Mouse (Mus musculus) myocyte (in vitro differentiated cells): Measurements from ENCODE around the gene Efcab5. TPM values are rescaled to one million over a fixed set of nuclear protein-coding genes. Genes with fewer than 3 reads are reported as not detected.

Experiments used
- H3K27me3 ChIP-seq: one replicate; pipeline ENCODE4 v1.6.1; 2011; ENCODE audit not compliant: control insufficient read depth, insufficient read depth, insufficient read length
- H3K36me3 ChIP-seq: one replicate; pipeline ENCODE4 v1.6.1; 2011; ENCODE audit not compliant: control insufficient read depth, insufficient read depth
- H3K4me2 ChIP-seq: one replicate; pipeline ENCODE4 v1.6.1; 2011; ENCODE audit warnings: low read depth, control low read depth
- H3K4me3 ChIP-seq: one replicate; pipeline ENCODE4 v1.5.1; 2011; ENCODE audit warnings: mild to moderate bottlenecking, control low read depth, moderate library complexity
- H3K79me2 ChIP-seq: one replicate; pipeline ENCODE4 v1.6.1; 2011; ENCODE audit not compliant: control insufficient read depth, insufficient read depth
- H3ac ChIP-seq: one replicate; pipeline ENCODE4 v1.6.1; 2011; ENCODE audit not compliant: control insufficient read depth, insufficient read length
- CEBPB ChIP-seq: IDR thresholded peaks from 2 replicates; pipeline ENCODE4 v1.6.1; 2011; ENCODE audit warnings: mild to moderate bottlenecking, moderate library complexity; ENCODE audit not compliant: poor library complexity, insufficient read depth, severe bottlenecking
- E2F4 ChIP-seq: IDR thresholded peaks from one replicate; pipeline ENCODE4 v1.6.1; 2011; ENCODE audit warnings: mild to moderate bottlenecking, control low read depth, moderate library complexity; ENCODE audit not compliant: insufficient read depth
- MAX ChIP-seq: IDR thresholded peaks from one replicate; pipeline ENCODE4 v1.6.1; 2011; ENCODE audit warnings: low read depth, mild to moderate bottlenecking, control low read depth
- MYOD1 ChIP-seq, 3 experiments: IDR thresholded peaks; one replicate each; pipeline ENCODE4 v1.6.1; 2011; ENCODE audit warnings: control low read depth in 2 of 3, low read depth in 2 of 3, mild to moderate bottlenecking in 2 of 3, moderate library complexity in 1 of 3; ENCODE audit not compliant: insufficient read length in 2 of 3, control insufficient read depth in 1 of 3
- MYOG ChIP-seq, 3 experiments: IDR thresholded peaks; one replicate each; pipeline ENCODE4 v1.6.1; 2011; ENCODE audit warnings: control low read depth in 2 of 3, low read depth in 2 of 3, mild to moderate bottlenecking in 2 of 3; ENCODE audit not compliant: insufficient read length in 2 of 3, control insufficient read depth in 1 of 3, insufficient read depth in 1 of 3
- POLR2A ChIP-seq: IDR thresholded peaks from one replicate; pipeline ENCODE4 v1.6.1; 2011; ENCODE audit warnings: low read depth, mild to moderate bottlenecking, control low read depth, moderate library complexity; ENCODE audit not compliant: insufficient read length
- POLR2AphosphoS2 ChIP-seq: IDR thresholded peaks from one replicate; pipeline ENCODE4 v1.6.1; 2011; ENCODE audit warnings: low read depth, control low read depth; ENCODE audit not compliant: insufficient read length
- REST ChIP-seq: IDR thresholded peaks from one replicate; pipeline ENCODE4 v1.6.1; 2011; ENCODE audit warnings: mild to moderate bottlenecking, control low read depth, moderate library complexity; ENCODE audit not compliant: insufficient read depth, insufficient read length
- SRF ChIP-seq: IDR thresholded peaks from one replicate; pipeline ENCODE4 v1.6.1; 2011; ENCODE audit warnings: low read depth; ENCODE audit not compliant: control insufficient read depth, insufficient read length
- TCF12 ChIP-seq: IDR thresholded peaks from one replicate; pipeline ENCODE4 v1.6.1; 2011; ENCODE audit warnings: mild to moderate bottlenecking, control low read depth; ENCODE audit not compliant: poor library complexity, insufficient read depth, severe bottlenecking
- TCF3 ChIP-seq: IDR thresholded peaks from one replicate; pipeline ENCODE4 v1.6.1; 2011; ENCODE audit warnings: low read depth, control low read depth; ENCODE audit not compliant: insufficient read length
- USF1 ChIP-seq: IDR thresholded peaks from one replicate; pipeline ENCODE4 v1.6.1; 2011; ENCODE audit warnings: low read depth, mild to moderate bottlenecking, control low read depth, moderate library complexity
- polyA plus RNA-seq: library from polyadenylated mRNA; unstranded; fragments of >200 nt; fragmentation: generic; extraction: Trizol; gene quantifications from one replicate; pipeline ENCODE4 v1.2.1, GENCODE M21; 2012; ENCODE audit warnings: missing spikeins

Gene Efcab5
- polyA plus RNA-seq, 1 experiment = 0.04 TPM

DNA sequence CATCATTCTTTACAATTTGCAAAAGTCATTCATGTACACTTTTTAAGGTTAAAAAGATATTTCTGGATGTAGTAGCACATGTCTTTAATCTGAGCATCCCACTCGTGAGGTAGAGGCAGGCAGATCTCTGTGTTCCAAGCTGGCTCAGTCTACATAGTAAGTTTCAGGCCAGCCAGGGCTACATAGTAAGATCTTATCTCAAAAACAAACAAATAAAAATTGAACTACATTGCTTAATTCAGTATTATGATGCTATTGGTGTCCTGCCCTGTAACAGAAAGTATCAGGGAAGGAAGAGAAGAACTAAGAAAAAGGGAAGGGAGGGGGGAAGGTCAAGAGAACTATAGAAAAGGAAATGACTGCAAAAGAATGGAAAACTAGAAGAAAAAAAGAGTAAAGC is 6.0 kb upstream of the Efcab5 start:
- no peak overlapping the region for H3ac ChIP-seq
- H3K36me3 ChIP-seq = no peaks in the 10 kb centered on the region
- H3K79me2 ChIP-seq = no peaks in the 10 kb centered on the region
- no peaks in the 10 kb centered on the region for H3K27me3 ChIP-seq
- TF ChIP-seq POLR2AphosphoS2 (no peak), MYOD1 (IDR thresholded peaks at IDR 0.05; ENCODE audit: control insufficient read depth in 1 of 3, insufficient read length in 2 of 3, low read depth in 2 of 3) (no peak), MAX (no peak), TCF12 (no peak), REST (no peak), SRF (no peak), USF1 (no peak), TCF3 (no peak), MYOG (IDR thresholded peaks at IDR 0.05; ENCODE audit: control insufficient read depth in 1 of 3, insufficient read depth in 1 of 3, insufficient read length in 2 of 3, low read depth in 2 of 3) (no peak), CEBPB (no peak), POLR2A (no peak)
- H3K4me3 ChIP-seq = no peak overlapping the region
- no peak overlapping the region for H3K4me2 ChIP-seq

DNA sequence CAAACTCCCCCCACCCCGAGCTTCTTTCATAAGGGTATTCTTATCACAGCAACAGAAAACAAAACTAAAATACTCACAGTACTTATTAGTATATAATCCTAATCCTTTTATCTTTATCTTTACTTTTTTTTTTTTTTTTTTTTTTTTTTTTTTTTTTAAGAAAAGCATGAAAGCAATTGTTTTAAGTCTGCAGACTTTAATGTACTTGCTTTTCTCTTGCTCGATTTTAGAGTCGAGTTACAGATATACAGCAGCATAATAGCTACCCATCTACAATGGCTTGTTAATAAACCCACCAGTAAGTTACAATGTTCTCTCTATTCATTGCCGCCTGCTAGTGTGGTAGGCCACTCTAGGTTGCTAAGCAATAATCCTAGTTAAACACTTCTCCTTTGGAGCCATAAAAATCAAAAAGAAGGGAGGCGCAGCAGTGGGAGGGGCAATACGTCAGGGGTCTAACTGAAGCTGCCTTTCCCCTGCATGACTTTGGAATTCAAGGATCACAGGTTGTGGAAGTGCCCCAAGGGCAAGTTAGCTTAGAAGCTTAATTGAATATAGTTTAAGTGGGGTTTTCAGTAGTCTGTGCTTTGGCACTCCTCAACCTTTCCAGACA is 5.3 kb upstream of the Efcab5 start:
- Histone ChIP-seq H3K4me2 (no peak overlapping the region), H3ac (no peak overlapping the region)
- no peak for TF ChIP-seq MYOD1 (IDR thresholded peaks at IDR 0.05; ENCODE audit: control insufficient read depth in 1 of 3, insufficient read length in 2 of 3, low read depth in 2 of 3)
- no peak for TF ChIP-seq TCF12
- TF ChIP-seq TCF3 = no peak
- TF ChIP-seq POLR2A = no peak
- no peak for TF ChIP-seq SRF

DNA sequence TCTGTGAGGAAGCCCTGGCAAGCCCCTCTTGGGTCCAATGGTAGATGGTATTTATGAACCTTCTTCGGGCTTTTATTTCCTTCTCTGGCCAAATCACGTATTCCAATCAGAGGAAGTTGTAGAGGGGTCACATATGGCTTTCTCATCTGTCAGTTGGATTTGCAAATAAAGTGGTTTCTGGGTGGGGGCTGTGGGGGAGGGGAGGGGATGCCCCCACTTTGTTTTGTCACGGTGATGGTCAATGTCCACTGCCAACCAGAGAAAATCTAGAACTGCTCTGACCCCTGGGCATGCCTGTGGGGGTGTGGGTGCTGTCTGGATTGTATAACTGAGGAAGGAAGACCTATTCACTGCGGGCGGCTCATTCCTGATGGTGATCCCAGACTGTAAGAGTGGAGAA is 4.6 kb upstream of the Efcab5 start:
- Histone ChIP-seq H3K4me3 (no peak overlapping the region), H3K4me2 (no peak overlapping the region), H3K36me3 (no peaks in the 10 kb centered on the region), H3K79me2 (no peaks in the 10 kb centered on the region), H3K27me3 (no peaks in the 10 kb centered on the region), H3ac (no peak overlapping the region)
- TF ChIP-seq REST (no peak), MYOG (IDR thresholded peaks at IDR 0.05; ENCODE audit: control insufficient read depth in 1 of 3, insufficient read depth in 1 of 3, insufficient read length in 2 of 3, low read depth in 2 of 3) (no peak), POLR2A (no peak), CEBPB (no peak), POLR2AphosphoS2 (no peak), TCF12 (no peak), MAX (no peak), TCF3 (no peak), MYOD1 (IDR thresholded peaks at IDR 0.05; ENCODE audit: control insufficient read depth in 1 of 3, insufficient read length in 2 of 3, low read depth in 2 of 3) (no peak), E2F4 (no peak), SRF (no peak), USF1 (no peak)

More for the DNA sequence above, 5.3 kb upstream of the Efcab5 start:
- H3K79me2 ChIP-seq = no peaks in the 10 kb centered on the region
- no peaks in the 10 kb centered on the region for H3K36me3 ChIP-seq
- H3K4me3 ChIP-seq = no peak overlapping the region
- H3K27me3 ChIP-seq = no peaks in the 10 kb centered on the region

DNA sequence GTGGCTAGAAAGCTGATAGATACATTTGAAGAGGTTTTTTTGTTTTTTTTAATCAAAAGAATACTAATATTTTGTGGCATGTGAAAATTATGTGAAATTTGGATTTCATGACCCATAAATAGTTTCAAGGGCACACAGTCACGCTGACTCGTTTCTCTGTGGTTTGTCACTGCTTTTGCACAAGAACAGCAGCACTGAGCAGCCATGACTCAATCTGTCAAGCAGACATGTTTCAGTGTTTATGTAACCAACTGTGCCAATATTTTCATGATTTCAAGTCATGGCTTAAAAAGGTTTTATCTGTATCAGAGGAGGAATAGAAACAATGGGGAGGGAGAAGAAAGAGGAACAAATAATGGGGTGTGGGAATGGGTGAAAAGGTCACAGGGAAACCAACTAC is 3.8 kb downstream of the Efcab5 start:
- Histone ChIP-seq H3K79me2 (no peaks in the 10 kb centered on the region), H3ac (no peak overlapping the region), H3K27me3 (no peaks in the 10 kb centered on the region), H3K4me2 (no peak overlapping the region), H3K4me3 (no peak overlapping the region), H3K36me3 (no peaks in the 10 kb centered on the region)
- TF ChIP-seq REST (no peak), MYOD1 (IDR thresholded peaks at IDR 0.05; ENCODE audit: control insufficient read depth in 1 of 3, insufficient read length in 2 of 3, low read depth in 2 of 3) (no peak), SRF (no peak), MYOG (IDR thresholded peaks at IDR 0.05; ENCODE audit: control insufficient read depth in 1 of 3, insufficient read depth in 1 of 3, insufficient read length in 2 of 3, low read depth in 2 of 3) (no peak), TCF3 (no peak), E2F4 (no peak), MAX (no peak), CEBPB (peak; percentile 51)

DNA sequence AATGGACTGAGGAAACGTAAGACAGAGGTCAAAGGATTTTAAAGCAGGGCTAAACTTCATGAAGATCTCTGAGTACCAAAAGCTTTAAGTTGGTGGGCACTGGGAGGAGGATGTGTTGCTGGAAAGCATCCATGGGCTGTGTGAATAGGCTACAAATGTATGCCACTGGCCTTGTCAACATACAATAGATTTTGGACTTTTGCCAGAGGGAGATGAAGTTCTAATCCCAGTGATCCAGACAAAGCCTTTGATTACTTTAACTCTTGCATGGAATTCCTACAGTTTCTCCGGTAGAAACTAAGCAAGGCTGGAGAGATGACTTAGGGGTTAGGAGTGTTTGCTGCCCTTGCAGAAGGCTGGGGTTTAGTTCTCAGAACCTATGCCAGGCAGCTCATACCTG is 6.2 kb downstream of the Efcab5 start:
- no peaks in the 10 kb centered on the region for H3K36me3 ChIP-seq
- TF ChIP-seq SRF = no peak
- TF ChIP-seq POLR2A = no peak
- no peak for TF ChIP-seq E2F4
- no peak for TF ChIP-seq MAX
- TF ChIP-seq TCF3 = no peak
- TF ChIP-seq CEBPB = no peak
- no peak for TF ChIP-seq USF1
- TF ChIP-seq POLR2AphosphoS2 = no peak
- no peak for TF ChIP-seq MYOD1 (IDR thresholded peaks at IDR 0.05; ENCODE audit: control insufficient read depth in 1 of 3, insufficient read length in 2 of 3, low read depth in 2 of 3)
- TF ChIP-seq MYOG (IDR thresholded peaks at IDR 0.05; ENCODE audit: control insufficient read depth in 1 of 3, insufficient read depth in 1 of 3, insufficient read length in 2 of 3, low read depth in 2 of 3) = no peak
- TF ChIP-seq TCF12 = no peak
- TF ChIP-seq REST = no peak
- H3K27me3 ChIP-seq = no peaks in the 10 kb centered on the region
- H3K4me3 ChIP-seq = no peak overlapping the region
- H3ac ChIP-seq = no peak overlapping the region
- H3K79me2 ChIP-seq = no peaks in the 10 kb centered on the region
- H3K4me2 ChIP-seq = no peak overlapping the region
